Mouse (Mus musculus) cerebellum, adult 9-11 months (tissue): ENCODE measurements around the gene Rmi2.
A peak's percentile ranks its signal among the peaks of the same experiment; 100 is the strongest.
"Not testable (repeated sequence)": the region's sequence is repeated elsewhere in the genome, so short reads cannot be mapped to it uniquely, and the experiment has no call there.

ENCODE experiments used
- DNase-seq: peaks from one replicate; pipeline ENCODE4 v3.0.0; 2022

Rmi2 gene

GRCm38 (mm10) chr16:10827766-10828460 is 6.9 kb upstream of the Rmi2 start:
- DNase-seq = no peak

DNA sequence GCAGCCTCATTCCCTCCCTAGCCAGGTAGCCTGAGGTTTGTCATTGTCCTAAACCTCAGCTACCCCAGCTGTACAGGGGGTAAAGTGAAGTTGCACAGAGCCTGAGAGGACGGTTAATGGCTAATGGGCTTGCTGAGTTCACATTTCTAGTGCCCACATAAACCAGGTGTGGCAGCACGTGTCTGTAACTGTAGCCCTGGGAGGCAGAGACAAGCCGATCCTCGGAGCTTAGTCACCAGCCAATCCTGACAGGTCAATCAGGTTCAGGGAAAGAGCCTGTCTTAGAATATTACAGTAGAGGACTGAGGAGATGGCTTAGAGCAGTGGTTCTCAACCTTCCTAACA is 6.4 kb upstream of the Rmi2 start:
- no peak for DNase-seq

DNA sequence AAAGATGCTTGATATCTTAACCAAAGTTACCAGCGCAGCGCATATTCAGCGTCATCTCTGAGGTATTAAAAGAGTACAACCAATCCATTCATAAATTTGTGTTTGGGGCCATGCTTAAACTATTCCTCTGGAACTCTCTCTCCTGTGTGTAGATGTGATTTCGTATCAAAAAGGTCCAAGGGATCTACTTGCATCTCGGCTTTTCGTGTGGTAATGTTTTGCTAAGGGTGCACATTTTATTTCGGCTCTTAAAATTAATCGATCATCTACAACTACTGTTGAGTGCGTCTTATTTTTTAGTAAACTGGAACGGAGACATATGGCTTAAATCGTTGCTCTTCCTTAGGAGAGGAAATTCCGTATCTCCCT is 333 bp upstream of the Rmi2 start:
- no peak for DNase-seq

GRCm38 (mm10) chr16:10836388-10836787 is 1.5 kb downstream of the Rmi2 start:
- DNase-seq = no peak

DNA sequence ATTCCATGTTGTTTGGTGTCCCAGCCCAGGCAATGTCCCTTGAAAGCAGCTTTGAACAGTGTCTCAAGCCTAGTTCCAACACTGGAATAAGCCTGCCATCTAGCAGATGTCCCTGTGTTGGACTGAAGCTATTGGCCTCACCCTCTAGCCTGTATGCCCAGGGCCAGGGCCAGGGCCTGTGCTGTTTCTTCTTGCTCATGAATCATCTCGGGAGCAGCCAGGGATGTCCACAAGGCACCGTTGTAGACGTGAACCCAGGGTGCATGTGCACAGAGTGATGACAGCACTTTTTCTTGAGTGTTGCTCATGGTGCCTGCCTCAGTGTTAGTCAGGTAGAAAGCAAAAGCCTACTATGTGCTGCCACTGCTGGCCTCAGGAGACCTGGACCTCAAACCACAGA is 2.4 kb downstream of the Rmi2 start:
- no peak for DNase-seq

- no peak for DNase-seq
These were observed 3.0 kb downstream of the Rmi2 start for GRCm38 (mm10) chr16:10837903-10838302.

- DNase-seq = no peak
These were observed 3.8 kb downstream of the Rmi2 start for GRCm38 (mm10) chr16:10838487-10839245.

GRCm38 (mm10) chr16:10840018-10840417 is 5.2 kb downstream of the Rmi2 start:
- DNase-seq = no peak

GRCm38 (mm10) chr16:10842282-10842855 is 7.5 kb downstream of the Rmi2 start:
- DNase-seq = no peak

DNA sequence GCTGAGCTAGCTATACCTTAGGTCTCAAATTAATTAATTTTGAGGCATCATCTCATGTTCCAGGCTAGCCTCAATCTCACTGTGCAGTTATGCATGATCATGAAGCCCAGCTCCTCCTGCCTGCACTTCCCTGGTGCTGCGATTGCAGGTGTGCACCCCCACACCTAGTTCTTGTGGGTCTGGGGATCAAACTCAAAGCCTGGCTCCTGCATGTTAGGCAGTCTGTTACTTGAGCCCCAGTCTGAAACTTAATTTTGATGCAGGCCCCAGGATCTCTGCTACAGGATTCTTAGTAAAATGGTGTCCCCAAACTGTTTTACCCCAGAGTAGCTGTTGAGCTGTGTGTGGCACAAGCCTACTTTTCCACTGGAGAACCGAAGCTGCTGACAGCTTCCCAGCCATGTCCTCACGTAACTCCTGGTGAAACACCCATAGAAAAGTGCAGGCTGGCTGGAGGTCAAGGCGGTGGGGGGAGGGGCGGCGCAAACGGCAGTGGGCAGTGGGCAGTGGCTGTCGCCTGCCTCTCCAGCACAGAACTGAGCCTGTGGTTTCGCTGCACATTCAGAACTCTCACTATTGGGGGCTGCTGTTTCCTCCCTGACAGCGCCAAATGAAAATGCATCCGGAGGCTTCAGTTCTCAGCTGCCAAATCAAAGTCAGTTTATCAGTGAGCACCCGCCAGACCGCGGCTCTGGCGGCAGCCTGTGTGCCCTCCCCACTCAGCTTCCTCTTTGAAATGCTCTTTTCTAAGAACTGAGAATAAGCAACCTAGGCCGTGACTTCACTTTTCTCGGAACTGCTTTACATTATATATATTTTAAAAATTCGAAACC is 8.8 kb downstream of the Rmi2 start:
- DNase-seq = no peak

GRCm38 (mm10) chr16:10844319-10844670 is 9.4 kb downstream of the Rmi2 start:
- no peak for DNase-seq

- no peak for DNase-seq
These were observed 11.1 kb downstream of the Rmi2 start for GRCm38 (mm10) chr16:10845952-10846351.

GRCm38 (mm10) chr16:10846503-10846902 is 11.6 kb downstream of the Rmi2 start:
- DNase-seq = peak; percentile 71

- DNase-seq = peak; percentile 91
These were observed 15.4 kb downstream of the Rmi2 start for GRCm38 (mm10) chr16:10849965-10850861.

GRCm38 (mm10) chr16:10850905-10851304 is 16.0 kb downstream of the Rmi2 start:
- no peak for DNase-seq

DNA sequence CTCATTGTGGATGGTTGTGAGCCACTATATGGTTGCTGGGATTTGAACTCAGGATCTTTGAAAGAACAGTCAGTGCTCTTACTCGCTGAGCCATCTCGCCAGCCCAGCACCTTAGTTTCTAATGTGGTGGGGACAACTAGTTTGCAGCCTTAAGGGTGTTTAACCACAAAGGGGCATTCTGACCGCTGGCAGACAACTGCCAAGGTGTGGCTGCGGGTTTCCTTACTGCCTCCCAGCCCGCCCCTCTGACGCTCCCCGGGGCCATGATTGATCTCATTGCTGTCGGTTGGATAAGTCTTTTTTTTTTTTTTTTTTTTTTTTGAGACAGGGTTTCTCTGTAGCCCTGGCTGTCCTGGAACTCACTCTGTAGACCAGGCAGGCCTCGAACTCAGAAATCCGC is 17.4 kb downstream of the Rmi2 start:
- DNase-seq = not testable (repeated sequence)

GRCm38 (mm10) chr16:10859726-10860245 is 24.9 kb downstream of the Rmi2 start:
- DNase-seq = no peak

GRCm38 (mm10) chr16:10861408-10861807 is 26.5 kb downstream of the Rmi2 start:
- peak; percentile 57 for DNase-seq

GRCm38 (mm10) chr16:10864833-10865591 is 30.2 kb downstream of the Rmi2 start:
- peak; percentile 88 for DNase-seq

GRCm38 (mm10) chr16:10865592-10865987 is 30.7 kb downstream of the Rmi2 start:
- DNase-seq = no peak

- DNase-seq = no peak
These were observed 32.0 kb downstream of the Rmi2 start for GRCm38 (mm10) chr16:10866841-10867240.
